Mouse (Mus musculus) heart, postnatal 0 days (tissue): Measurements from ENCODE around the gene Bola1. TPM values are rescaled to one million over a fixed set of nuclear protein-coding genes. Genes with fewer than 3 reads are reported as not detected.

ENCODE experiments used
- ATAC-seq: fragments of 200-750 bp; cut with Nextera tagmentation; 2 replicates; pipeline ENCODE4 v1.8.0; 2017; ENCODE audit warnings: low read depth, moderate number of reproducible peaks, moderate library complexity; ENCODE audit not compliant: insufficient read depth
- DNase-seq: peaks from one replicate; pipeline ENCODE4 v3.0.0-alpha.2; 2016; ENCODE audit warnings: low spot score
- H3K27ac ChIP-seq: fragments of 300-500 bp; sonication (generic); 2 replicates; pipeline ENCODE4 v1.5.1; 2014; ENCODE audit warnings: low read depth, mild to moderate bottlenecking
- H3K27me3 ChIP-seq: fragments of 300-500 bp; sonication (generic); 2 replicates; pipeline ENCODE4 v1.6.1; 2014; ENCODE audit warnings: low read length, mixed read lengths; ENCODE audit not compliant: control insufficient read depth, insufficient read depth
- H3K36me3 ChIP-seq: fragments of 300-500 bp; sonication (generic); replicated peaks from 2 replicates; pipeline ENCODE4 v1.6.1; 2014; ENCODE audit warnings: low read length, mixed read lengths; ENCODE audit not compliant: control insufficient read depth, insufficient read depth
- H3K4me1 ChIP-seq: fragments of 300-500 bp; sonication (generic); 2 replicates; pipeline ENCODE4 v1.6.1; 2014; ENCODE audit warnings: antibody characterized with exemption; ENCODE audit not compliant: control insufficient read depth, insufficient read depth
- H3K4me2 ChIP-seq: fragments of 300-500 bp; sonication (generic); 2 replicates; pipeline ENCODE4 v1.6.1; 2014; ENCODE audit warnings: low read depth, mild to moderate bottlenecking, low read length, moderate library complexity
- H3K4me3 ChIP-seq: fragments of 300-500 bp; sonication (generic); 2 replicates; pipeline ENCODE4 v1.5.1; 2014; ENCODE audit warnings: low read depth, low read length
- H3K9ac ChIP-seq: fragments of 300-500 bp; sonication (generic); replicated peaks from 2 replicates; pipeline ENCODE4 v1.6.1; 2014; ENCODE audit warnings: low read depth, low read length, mixed read lengths
- H3K9me3 ChIP-seq: fragments of 300-500 bp; sonication (generic); replicated peaks from 2 replicates; pipeline ENCODE4 v1.6.1; 2016; ENCODE audit warnings: low read length; ENCODE audit not compliant: control insufficient read depth
- CTCF ChIP-seq: IDR thresholded peaks from 2 replicates; pipeline ENCODE4 v1.5.1; 2016; ENCODE audit warnings: antibody characterized with exemption, control low read depth, low read depth
- EP300 ChIP-seq: IDR thresholded peaks from 2 replicates; pipeline ENCODE4 v1.6.1; 2016; ENCODE audit warnings: antibody characterized with exemption, low read depth
- WGBS: fragments of 180-500 bp; shearing (Covaris S2); extraction: QIAGEN DNeasy Blood & Tissue Kit; methylation state at CpG from one replicate; pipeline ENCODE4 v1.1.7; 2014; 5-methylcytosine and 5-hydroxymethylcytosine counted together
- polyA plus RNA-seq: library from polyadenylated mRNA; unstranded; fragments of >200 nt; fragmentation: Nextera tagmentation; extraction: Ambion mirVana; gene quantifications from 2 replicates; pipeline ENCODE4 v1.2.1, GENCODE M21; 2015
- total RNA-seq: library from RNA; depleted of rRNA; stranded (reverse); fragments of >200 nt; gene quantifications from 2 replicates; pipeline ENCODE4 v1.2.3, GENCODE M21; 2014; ENCODE audit warnings: low replicate concordance

Bola1 gene
- total and polyA plus RNA-seq, 2 experiments from 2014 or later: 30.0 to 55.3 TPM

DNA sequence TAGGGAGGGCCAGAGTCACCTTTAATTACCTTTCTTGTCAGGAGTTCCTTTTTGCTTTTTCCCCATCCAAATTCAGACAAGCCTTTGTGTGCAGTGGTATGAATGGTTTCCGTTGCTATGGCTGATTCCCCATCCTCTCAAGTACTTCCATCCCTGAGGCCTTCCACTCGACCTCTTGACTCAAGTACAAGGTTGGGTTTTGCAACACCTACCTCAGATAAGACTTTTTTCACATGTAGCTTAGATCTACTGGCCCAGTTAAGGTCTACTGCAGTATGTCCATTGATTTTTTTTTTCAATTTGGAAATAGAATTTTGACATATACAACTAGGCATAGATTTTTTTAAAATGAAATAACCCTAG is 12.2 kb upstream of the Bola1 start:
- no peaks in the 10 kb centered on the region for H3K27me3 ChIP-seq
- ATAC-seq: no peak
- H3K9me3 ChIP-seq: no peaks in the 10 kb centered on the region
- no peak overlapping the region for H3K4me3 ChIP-seq
- H3K4me1 ChIP-seq: no peaks in the 10 kb centered on the region
- TF ChIP-seq EP300 (no peak), CTCF (no peak)
- no peak for DNase-seq
- no peak overlapping the region for H3K4me2 ChIP-seq
- H3K36me3 ChIP-seq: no peaks in the 10 kb centered on the region
- no peak overlapping the region for H3K27ac ChIP-seq
- no peak overlapping the region for H3K9ac ChIP-seq
- 30% methylated on average over 2 of the region's 2 CpGs for WGBS

- 57% methylated on average over 4 of the region's 4 CpGs for WGBS
- Histone ChIP-seq H3K27me3 (no peaks in the 10 kb centered on the region), H3K9ac (no peak overlapping the region), H3K4me1 (no peaks in the 10 kb centered on the region), H3K27ac (no peak overlapping the region), H3K36me3 (no peaks in the 10 kb centered on the region), H3K9me3 (no peaks in the 10 kb centered on the region), H3K4me3 (no peak overlapping the region), H3K4me2 (no peak overlapping the region)
- DNase-seq: no peak
- ATAC-seq: 0 out of 2 replicates have a peak, but pooled peaks have one; percentile 22
- TF ChIP-seq CTCF: no peak
- TF ChIP-seq EP300: no peak
Measured at GRCm38 (mm10) chr3:96230910-96231757, 11.6 kb upstream of the Bola1 start.

- H3K27ac ChIP-seq: no peak overlapping the region
- 67% methylated on average over 2 of the region's 2 CpGs for WGBS
- H3K9ac ChIP-seq: no peak overlapping the region
- ATAC-seq: no peak
- H3K36me3 ChIP-seq: no peaks in the 10 kb centered on the region
- 0 out of 2 replicates have a peak, but pooled peaks cover under 1% of the 10 kb centered on the region for H3K4me1 ChIP-seq
- no peak overlapping the region for H3K4me2 ChIP-seq
- H3K27me3 ChIP-seq: no peaks in the 10 kb centered on the region
- H3K4me3 ChIP-seq: no peak overlapping the region
- no peak for DNase-seq
- H3K9me3 ChIP-seq: no peaks in the 10 kb centered on the region
- TF ChIP-seq CTCF (no peak), EP300 (no peak)
Measured at GRCm38 (mm10) chr3:96230404-96230803, 10.9 kb upstream of the Bola1 start.

- H3K27ac ChIP-seq: no peak overlapping the region
- H3K36me3 ChIP-seq: no peaks in the 10 kb centered on the region
Measured at GRCm38 (mm10) chr3:96228828-96229227, 9.3 kb upstream of the Bola1 start.

GRCm38 (mm10) chr3:96226695-96227648 is 7.5 kb upstream of the Bola1 start:
- H3K27me3 ChIP-seq: no peaks in the 10 kb centered on the region
- WGBS: 61% methylated on average over 8 of the region's 8 CpGs
- DNase-seq (no peak), ATAC-seq (peak; percentile 47)
- H3K4me3 ChIP-seq: no peak overlapping the region
- peaks cover 28% of the 10 kb centered on the region for H3K4me1 ChIP-seq
- TF ChIP-seq CTCF (no peak), EP300 (no peak)
- H3K9ac ChIP-seq: no peak overlapping the region
- no peak overlapping the region for H3K4me2 ChIP-seq
- no peaks in the 10 kb centered on the region for H3K36me3 ChIP-seq
- no peaks in the 10 kb centered on the region for H3K9me3 ChIP-seq
- H3K27ac ChIP-seq: no peak overlapping the region

More at GRCm38 (mm10) chr3:96228828-96229227, 9.3 kb upstream of the Bola1 start:
- no peak for TF ChIP-seq EP300
- no peak for TF ChIP-seq CTCF
- Histone ChIP-seq H3K4me1 (peaks cover 12% of the 10 kb centered on the region; the same call in 1 of the 2 replicates), H3K4me2 (no peak overlapping the region), H3K9me3 (no peaks in the 10 kb centered on the region), H3K27me3 (no peaks in the 10 kb centered on the region), H3K9ac (no peak overlapping the region), H3K4me3 (no peak overlapping the region)
- no peak for ATAC-seq
- whole genome bisulfite sequencing: 56% methylated on average over 2 of the region's 2 CpGs
- DNase-seq: no peak
